Mouse (Mus musculus): ENCODE results near the gene Rhbdf1. TPM values are rescaled to one million over a fixed set of nuclear protein-coding genes. Genes with fewer than 3 reads are reported as not detected.
A peak's percentile ranks its signal among the peaks of the same experiment; 100 is the strongest.
"Not testable (repeated sequence)": the region's sequence is repeated elsewhere in the genome, so short reads cannot be mapped to it uniquely, and the experiment has no call there.

Rhbdf1 gene
- total and polyA plus RNA-seq, 3 experiments: 24.7 to 37.6 (median 34.2) TPM

DNA sequence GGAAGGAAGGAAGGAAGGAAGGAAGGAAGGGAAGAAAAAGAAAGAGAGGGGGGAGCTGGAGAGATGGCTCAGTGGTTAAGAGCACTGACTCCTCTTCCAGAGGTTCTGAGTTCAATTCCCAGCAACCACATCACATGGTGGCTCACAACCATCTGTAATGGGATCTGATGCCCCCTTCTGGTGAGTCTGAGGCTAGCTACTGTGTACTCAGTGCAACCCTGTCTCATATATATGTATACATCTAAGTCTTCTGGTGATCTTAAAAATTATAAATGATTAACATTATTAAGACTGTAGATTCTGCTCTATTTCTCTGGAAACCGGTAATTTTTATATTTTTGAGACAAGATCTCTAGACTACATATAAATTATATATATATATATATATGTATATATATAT, 21.1 kb downstream of the Rhbdf1 start:
- dilution Hi-C loops (cut with MboI; ENCODE audit: extremely low pct_ligation_motif_present, extremely low pct_unique_long_range_greater_than_20kb, low sequenced_read_pairs); H3K9ac ChIP-seq (ENCODE audit: insufficient read depth, low read depth); H3K36me3 ChIP-seq (replicated peaks in 1 of 2; ENCODE audit: control insufficient read depth in 1 of 2, insufficient read depth in 1 of 2, low read length in 1 of 2); H3K79me2 ChIP-seq (replicated peaks; ENCODE audit: control insufficient read depth, extremely low read depth, insufficient read depth, poor library complexity, severe bottlenecking); H3K9me3 ChIP-seq (replicated peaks; ENCODE audit: low read length); H3K27me3 ChIP-seq (replicated peaks); H3K4me3 ChIP-seq (replicated peaks in 1 of 3; ENCODE audit: low read depth in 2 of 3, low read length in 2 of 3, poor library complexity in 1 of 3); H3K27ac ChIP-seq (ENCODE audit: insufficient read depth, low read depth): not testable (repeated sequence)
- H3K4me2 ChIP-seq (ENCODE audit: insufficient read depth, low read depth, poor library complexity, severe bottlenecking): peak overlapping the region; percentile 48; the same call in 1 of the 2 replicates
- TF ChIP-seq MYC (IDR thresholded peaks at IDR 0.05; ENCODE audit: low read depth, low read length) (peak; percentile 52; the same call in 1 of the 2 replicates), CTCF (conservative IDR thresholded peaks at IDR 0.05 in 1 of 2, IDR thresholded peaks at IDR 0.05 in 1 of 2; ENCODE audit: low read depth in 2 of 2, low read length in 2 of 2) (peak in 1 of 2 experiments; percentile 59; a peak in 2 of 4 replicates), SMC3 (IDR thresholded peaks at IDR 0.05; ENCODE audit: low read depth, low read length) (peak; percentile 49)
- DNase-seq (ENCODE audit: extremely low read depth): peak; percentile 54
- in situ Hi-C loops (cut with MboI; ENCODE audit: low pct_ligation_motif_present, low pct_unique_long_range_greater_than_20kb, low sequenced_read_pairs): loop anchor here (5.0 kb wide), 1 partner anchor 36 kb away; no protein-coding TSS in a partner anchor
- H3K4me1 ChIP-seq (ENCODE audit: control insufficient read depth in 1 of 2, insufficient read depth in 2 of 2): peaks cover 16 to 66% of the 10 kb centered on the region in 2 experiments

DNA sequence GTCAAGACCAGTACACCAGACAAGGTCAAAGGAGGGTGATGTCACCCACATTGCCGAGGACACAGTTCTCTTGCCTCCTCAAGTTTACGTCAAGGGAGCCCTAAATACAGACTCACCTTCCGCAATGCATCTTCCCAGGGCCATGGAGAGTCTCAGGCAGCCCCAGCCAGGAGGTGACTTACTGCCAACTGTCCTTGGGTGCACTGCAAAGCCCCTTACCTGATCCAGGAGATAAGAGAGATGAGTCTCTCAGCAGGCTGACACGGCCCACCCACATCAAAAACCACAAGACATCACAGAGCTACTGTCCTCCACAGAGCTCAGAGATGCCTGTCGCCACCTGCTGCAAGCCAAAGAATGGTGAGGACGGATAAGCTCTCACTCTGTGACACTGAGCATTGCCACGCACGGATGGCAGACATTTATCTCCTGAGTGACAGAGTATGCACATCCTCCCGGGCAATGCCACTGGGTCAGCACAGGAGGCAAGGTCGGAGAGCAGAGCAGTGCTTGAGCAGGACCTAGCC, 22.0 kb downstream of the Rhbdf1 start, which contains the start of gene Il9r:
Gene Il9r (minus strand): TSS at position 205 of the 527 bp plus-strand sequence.
- H3K79me2 ChIP-seq (replicated peaks; ENCODE audit: control insufficient read depth, extremely low read depth, insufficient read depth, poor library complexity, severe bottlenecking): no peaks in the 10 kb centered on the region
- peak within 1 kb of the TSS; percentile 48 for H3K4me2 ChIP-seq (ENCODE audit: insufficient read depth, low read depth, poor library complexity, severe bottlenecking)
- in situ Hi-C loops (cut with MboI; ENCODE audit: low pct_ligation_motif_present, low pct_unique_long_range_greater_than_20kb, low sequenced_read_pairs): loop anchor here (5.0 kb wide), 1 partner anchor 37 kb away; no protein-coding TSS in a partner anchor
- DNase-seq (ENCODE audit: extremely low read depth): peak; percentile 79
- no peaks in the 10 kb centered on the region for H3K27me3 ChIP-seq (replicated peaks)
- peaks cover 16 to 71% of the 10 kb centered on the region in 2 experiments for H3K4me1 ChIP-seq (ENCODE audit: control insufficient read depth in 1 of 2, insufficient read depth in 2 of 2)
- H3K27ac ChIP-seq (ENCODE audit: insufficient read depth, low read depth): peak within 1 kb of the TSS; percentile 50
- H3K9ac ChIP-seq (ENCODE audit: insufficient read depth, low read depth): no peak within 1 kb of the TSS
- H3K4me3 ChIP-seq (replicated peaks in 1 of 3; ENCODE audit: low read depth in 2 of 3, low read length in 2 of 3, poor library complexity in 1 of 3): peak within 1 kb of the TSS; percentile 45 to 61 (median 57)
- peaks cover 0 to 4% of the 10 kb centered on the region in 2 experiments for H3K36me3 ChIP-seq (replicated peaks in 1 of 2; ENCODE audit: control insufficient read depth in 1 of 2, insufficient read depth in 1 of 2, low read length in 1 of 2)
- dilution Hi-C loops (cut with MboI; ENCODE audit: extremely low pct_ligation_motif_present, extremely low pct_unique_long_range_greater_than_20kb, low sequenced_read_pairs): no loop called here
- H3K9me3 ChIP-seq (replicated peaks; ENCODE audit: low read length): no peaks in the 10 kb centered on the region
- TF ChIP-seq ELF1 (IDR thresholded peaks at IDR 0.05; ENCODE audit: low read depth, low read length): peak; percentile 15; the same call in 1 of the 2 replicates
- peak in 1 of 2 experiments; percentile 48; a peak in 2 of 4 replicates for TF ChIP-seq CTCF (conservative IDR thresholded peaks at IDR 0.05 in 1 of 2, IDR thresholded peaks at IDR 0.05 in 1 of 2; ENCODE audit: low read depth in 2 of 2, low read length in 2 of 2)
- TF ChIP-seq SIN3A (IDR thresholded peaks at IDR 0.05; ENCODE audit: low read length): no peak; the same call in 1 of the 2 replicates
- TF ChIP-seq TCF12 (IDR thresholded peaks at IDR 0.05; ENCODE audit: low read depth, low read length): no peak; the same call in 1 of the 2 replicates
- TF ChIP-seq ZKSCAN1 (IDR thresholded peaks at IDR 0.05; ENCODE audit: borderline replicate concordance, low read depth, low read length): no peak
- TF ChIP-seq SMC3 (IDR thresholded peaks at IDR 0.05; ENCODE audit: low read depth, low read length): no peak; the same call in 1 of the 2 replicates
- no peak for TF ChIP-seq MAZ (IDR thresholded peaks at IDR 0.05; ENCODE audit: low read depth, low read length)
- TF ChIP-seq TBP (conservative IDR thresholded peaks at IDR 0.05; ENCODE audit: low read depth, low read length): no peak
- TF ChIP-seq NELFE (IDR thresholded peaks at IDR 0.05; ENCODE audit: low read depth, low read length): peak; percentile 37; the same call in 1 of the 2 replicates
- TF ChIP-seq USF2 (conservative IDR thresholded peaks at IDR 0.05; ENCODE audit: low read depth, low read length): no peak
- no peak for TF ChIP-seq CHD1 (IDR thresholded peaks at IDR 0.05; ENCODE audit: low read depth, low read length)
- TF ChIP-seq MEF2A (IDR thresholded peaks at IDR 0.05; ENCODE audit: borderline replicate concordance, low read depth, low read length): no peak
- TF ChIP-seq POLR2AphosphoS2 (IDR thresholded peaks at IDR 0.05; ENCODE audit: low read depth, low read length): no peak
- no peak for TF ChIP-seq JUND (conservative IDR thresholded peaks at IDR 0.05; ENCODE audit: low read depth, low read length)
- TF ChIP-seq NRF1 (IDR thresholded peaks at IDR 0.05; ENCODE audit: low read depth, low read length): no peak
- TF ChIP-seq POLR2A (IDR thresholded peaks at IDR 0.05; ENCODE audit: low read depth, low read length): no peak
- TF ChIP-seq MYC (IDR thresholded peaks at IDR 0.05; ENCODE audit: low read depth, low read length): no peak
- 0 out of 2 replicates have a peak, but pooled peaks have one; percentile 29 for TF ChIP-seq ZMIZ1 (IDR thresholded peaks at IDR 0.05; ENCODE audit: low read depth, low read length)
- TF ChIP-seq MXI1 (IDR thresholded peaks at IDR 0.05; ENCODE audit: low read depth, low read length): no peak; the same call in 1 of the 2 replicates
- no peak for TF ChIP-seq GABPA (IDR thresholded peaks at IDR 0.05; ENCODE audit: insufficient replicate concordance, low read depth, low read length)
- TF ChIP-seq ZNF384 (IDR thresholded peaks at IDR 0.05; ENCODE audit: low read depth, low read length): no peak
- no peak for TF ChIP-seq E2F4 (IDR thresholded peaks at IDR 0.05; ENCODE audit: insufficient replicate concordance, low read depth, low read length)
- no peak; the same call in 1 of the 2 replicates for TF ChIP-seq RAD21 (IDR thresholded peaks at IDR 0.05; ENCODE audit: low read depth, low read length)
- no peak for TF ChIP-seq IRF4 (IDR thresholded peaks at IDR 0.05; ENCODE audit: low read depth, low read length)
- no peak for TF ChIP-seq HCFC1 (IDR thresholded peaks at IDR 0.05; ENCODE audit: low read depth, low read length)
- no peak for TF ChIP-seq UBTF (IDR thresholded peaks at IDR 0.05; ENCODE audit: low read depth, low read length)
- peak; percentile 19; the same call in 1 of the 2 replicates for TF ChIP-seq EP300 (IDR thresholded peaks at IDR 0.05; ENCODE audit: low read length)
- 0 out of 2 replicates have a peak, but pooled peaks have one; percentile 31 for TF ChIP-seq MAX (IDR thresholded peaks at IDR 0.05; ENCODE audit: low read length)
- TF ChIP-seq JUN (IDR thresholded peaks at IDR 0.05; ENCODE audit: insufficient read depth, low read depth, low read length): no peak
- no peak for TF ChIP-seq MAFK (IDR thresholded peaks at IDR 0.05; ENCODE audit: insufficient replicate concordance, low read length)
- TF ChIP-seq ETS1 (conservative IDR thresholded peaks at IDR 0.05; ENCODE audit: low read depth, low read length): no peak; the same call in 1 of the 2 replicates

Data from CH12.LX (cell line).